Mouse (Mus musculus) hindbrain, postnatal 0 days (tissue): ENCODE measurements around the gene Samd5. TPM values are rescaled to one million over a fixed set of nuclear protein-coding genes. Genes with fewer than 3 reads are reported as not detected.

Experiments
- ATAC-seq: fragments of 200-750 bp; cut with Nextera tagmentation; 2 replicates; pipeline ENCODE4 v1.8.0; 2017; ENCODE audit warnings: mild to moderate bottlenecking, moderate TSS enrichment, moderate library complexity
- DNase-seq: peaks from one replicate; pipeline ENCODE4 v3.0.0-alpha.2; 2015; ENCODE audit warnings: low spot score
- H3K27ac ChIP-seq: fragments of 300-500 bp; sonication (generic); 2 replicates; pipeline ENCODE4 v1.5.1; 2014; ENCODE audit warnings: mild to moderate bottlenecking
- H3K27me3 ChIP-seq: fragments of 300-500 bp; sonication (generic); 2 replicates; pipeline ENCODE4 v1.6.1; 2014; ENCODE audit warnings: low read length, mixed read lengths; ENCODE audit not compliant: insufficient read depth
- H3K36me3 ChIP-seq: fragments of 300-500 bp; sonication (generic); 2 replicates; pipeline ENCODE4 v1.6.1; 2014; ENCODE audit warnings: low read length, mixed read lengths; ENCODE audit not compliant: insufficient read depth
- H3K4me1 ChIP-seq: fragments of 300-500 bp; sonication (generic); 2 replicates; pipeline ENCODE4 v1.6.1; 2014; ENCODE audit warnings: antibody characterized with exemption, low read length, mixed read lengths; ENCODE audit not compliant: insufficient read depth
- H3K4me2 ChIP-seq: fragments of 300-500 bp; sonication (generic); 2 replicates; pipeline ENCODE4 v1.6.1; 2014; ENCODE audit warnings: low read depth, mild to moderate bottlenecking, low read length, moderate library complexity, mixed read lengths
- H3K4me3 ChIP-seq: fragments of 300-500 bp; sonication (generic); 2 replicates; pipeline ENCODE4 v1.5.1; 2014; ENCODE audit warnings: low read length
- H3K9ac ChIP-seq: fragments of 300-500 bp; sonication (generic); replicated peaks from 2 replicates; pipeline ENCODE4 v1.6.1; 2014; ENCODE audit warnings: mild to moderate bottlenecking, low read length, moderate library complexity, mixed read lengths
- H3K9me3 ChIP-seq: fragments of 300-500 bp; sonication (generic); 2 replicates; pipeline ENCODE4 v1.6.1; 2016; ENCODE audit warnings: low read length, mixed read lengths
- CTCF ChIP-seq: IDR thresholded peaks from 2 replicates; pipeline ENCODE4 v1.5.1; 2016; ENCODE audit warnings: antibody characterized with exemption, control low read depth, low read depth
- WGBS: fragments of 180-500 bp; shearing (Covaris S2); extraction: QIAGEN DNeasy Blood & Tissue Kit; methylation state at CpG from one replicate; pipeline ENCODE4 v1.1.7; 2014; 5-methylcytosine and 5-hydroxymethylcytosine counted together
- polyA plus RNA-seq: library from polyadenylated mRNA; unstranded; fragments of >200 nt; fragmentation: Nextera tagmentation; extraction: Ambion mirVana; gene quantifications from 2 replicates; pipeline ENCODE4 v1.2.1, GENCODE M21; 2015
- total RNA-seq: library from RNA; depleted of rRNA; stranded (reverse); fragments of >200 nt; gene quantifications from 2 replicates; pipeline ENCODE4 v1.2.3, GENCODE M21; 2014

The Samd5 gene
- total and polyA plus RNA-seq, 2 experiments from 2014 or later = 3.2 to 7.9 TPM

DNA sequence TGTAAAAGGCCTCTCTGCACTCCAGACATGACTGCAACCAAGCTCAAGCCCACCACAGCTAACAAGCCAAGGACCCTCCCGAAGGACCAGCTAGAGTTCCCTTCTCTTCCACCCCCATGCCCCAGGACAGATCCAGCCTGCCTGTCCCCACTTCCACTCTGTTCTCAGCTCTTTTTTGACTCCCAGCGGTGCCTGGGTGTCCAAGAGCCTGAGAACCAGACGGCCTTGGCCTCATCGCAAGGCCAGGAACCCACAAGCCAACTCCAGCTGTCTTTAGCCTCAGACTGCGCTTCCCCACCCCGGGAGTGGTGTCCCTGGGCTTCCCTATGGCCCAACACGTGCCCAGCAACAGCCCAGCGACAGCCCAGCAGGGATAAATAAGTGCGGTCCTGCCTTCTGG is 23.1 kb upstream of the Samd5 start:
- no peaks in the 10 kb centered on the region for H3K4me1 ChIP-seq
- ATAC-seq (no peak), DNase-seq (no peak)
- no peak for TF ChIP-seq CTCF
- no peaks in the 10 kb centered on the region for H3K36me3 ChIP-seq
- no peak overlapping the region for H3K4me2 ChIP-seq
- no peak overlapping the region for H3K4me3 ChIP-seq
- no peaks in the 10 kb centered on the region for H3K9me3 ChIP-seq
- no peak overlapping the region for H3K9ac ChIP-seq
- no peak overlapping the region for H3K27ac ChIP-seq
- no peaks in the 10 kb centered on the region for H3K27me3 ChIP-seq
- 58% methylated on average over 9 of the region's 9 CpGs for WGBS

GRCm38 (mm10) chr10:9696543-9697141 is 21.6 kb upstream of the Samd5 start:
- WGBS = 30% methylated on average over 6 of the region's 6 CpGs
- DNase-seq = no peak
- H3K9me3 ChIP-seq = no peaks in the 10 kb centered on the region

GRCm38 (mm10) chr10:9693990-9694699 is 19.1 kb upstream of the Samd5 start:
- TF ChIP-seq CTCF = no peak
- Histone ChIP-seq H3K4me2 (peak overlapping the region; percentile 29; the same call in 1 of the 2 replicates), H3K4me1 (no peaks in the 10 kb centered on the region), H3K9ac (no peak overlapping the region), H3K27ac (no peak overlapping the region), H3K4me3 (no peak overlapping the region), H3K27me3 (no peaks in the 10 kb centered on the region), H3K9me3 (no peaks in the 10 kb centered on the region), H3K36me3 (no peaks in the 10 kb centered on the region)
- no peak for ATAC-seq
- WGBS = 48% methylated on average over 16 of the region's 16 CpGs
- no peak for DNase-seq

More at GRCm38 (mm10) chr10:9696543-9697141, 21.6 kb upstream of the Samd5 start:
- Histone ChIP-seq H3K4me3 (no peak overlapping the region), H3K27me3 (no peaks in the 10 kb centered on the region), H3K9ac (no peak overlapping the region), H3K4me1 (no peaks in the 10 kb centered on the region), H3K36me3 (no peaks in the 10 kb centered on the region), H3K27ac (no peak overlapping the region), H3K4me2 (no peak overlapping the region)
- TF ChIP-seq CTCF = no peak
- ATAC-seq = no peak

GRCm38 (mm10) chr10:9680928-9681327 is 5.9 kb upstream of the Samd5 start:
- H3K9me3 ChIP-seq = no peaks in the 10 kb centered on the region
- H3K4me2 ChIP-seq = no peak overlapping the region
- no peak overlapping the region for H3K9ac ChIP-seq
- H3K27me3 ChIP-seq = no peaks in the 10 kb centered on the region
- no peak for TF ChIP-seq CTCF
- no peak overlapping the region for H3K27ac ChIP-seq
- ATAC-seq (no peak), DNase-seq (no peak)
- no peaks in the 10 kb centered on the region for H3K36me3 ChIP-seq
- H3K4me1 ChIP-seq = no peaks in the 10 kb centered on the region
- 94% methylated on average over 6 of the region's 6 CpGs for WGBS
- H3K4me3 ChIP-seq = no peak overlapping the region

GRCm38 (mm10) chr10:9679911-9680310 is 4.9 kb upstream of the Samd5 start:
- H3K9me3 ChIP-seq = no peaks in the 10 kb centered on the region
- H3K27me3 ChIP-seq = no peaks in the 10 kb centered on the region
- no peak overlapping the region for H3K4me2 ChIP-seq
- no peak overlapping the region for H3K4me3 ChIP-seq
- 32% methylated on average over 5 of the region's 5 CpGs for WGBS
- no peaks in the 10 kb centered on the region for H3K36me3 ChIP-seq
- no peak overlapping the region for H3K27ac ChIP-seq
- no peaks in the 10 kb centered on the region for H3K4me1 ChIP-seq
- no peak overlapping the region for H3K9ac ChIP-seq
- ATAC-seq (no peak), DNase-seq (no peak)
- TF ChIP-seq CTCF = no peak

GRCm38 (mm10) chr10:9678071-9678470 is 3.1 kb upstream of the Samd5 start:
- WGBS = 31% methylated on average over 5 of the region's 5 CpGs
- ATAC-seq (no peak), DNase-seq (no peak)
- H3K27ac ChIP-seq = no peak overlapping the region
- H3K9ac ChIP-seq = no peak overlapping the region
- H3K4me1 ChIP-seq = peaks cover 5% of the 10 kb centered on the region
- H3K36me3 ChIP-seq = no peaks in the 10 kb centered on the region
- no peaks in the 10 kb centered on the region for H3K27me3 ChIP-seq
- H3K4me3 ChIP-seq = no peak overlapping the region
- no peak for TF ChIP-seq CTCF
- no peaks in the 10 kb centered on the region for H3K9me3 ChIP-seq
- no peak overlapping the region for H3K4me2 ChIP-seq

DNA sequence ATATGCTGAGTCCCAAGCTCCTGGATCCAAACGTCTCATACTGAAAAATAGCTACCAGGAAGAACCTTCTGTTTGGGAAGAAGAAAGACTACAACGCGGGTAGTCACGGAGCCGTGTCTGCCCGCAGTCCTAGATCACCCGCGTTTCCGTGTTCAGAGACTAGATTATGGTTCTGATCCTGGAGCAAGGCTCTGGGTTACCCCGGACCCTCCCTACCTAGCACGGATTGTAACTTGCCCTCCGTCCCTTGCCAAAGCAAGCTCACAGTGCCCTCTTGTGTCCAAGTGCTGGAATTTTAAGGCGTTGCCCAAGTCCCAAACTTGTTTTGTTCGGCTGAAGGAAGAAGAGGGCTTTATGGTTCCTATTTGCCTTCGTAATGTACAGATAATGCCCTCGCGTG is 1.9 kb upstream of the Samd5 start:
- Histone ChIP-seq H3K9me3 (no peaks in the 10 kb centered on the region), H3K4me3 (no peak overlapping the region; the same call in 1 of the 2 replicates), H3K4me1 (peaks cover 5% of the 10 kb centered on the region), H3K27ac (no peak overlapping the region), H3K4me2 (peak overlapping the region; percentile 47), H3K9ac (no peak overlapping the region), H3K36me3 (no peaks in the 10 kb centered on the region), H3K27me3 (no peaks in the 10 kb centered on the region)
- TF ChIP-seq CTCF = peak; percentile 99
- WGBS = 1% methylated on average over 17 of the region's 17 CpGs
- DNase-seq = peak; percentile 94
- ATAC-seq = peak; percentile 71
